Mouse (Mus musculus): ENCODE measurements around the gene Dennd4b. TPM values are rescaled to one million over a fixed set of nuclear protein-coding genes. Genes with fewer than 3 reads are reported as not detected.
A peak's percentile ranks its signal among the peaks of the same experiment; 100 is the strongest.
"Not testable (repeated sequence)": the region's sequence is repeated elsewhere in the genome, so short reads cannot be mapped to it uniquely, and the experiment has no call there.

Gene Dennd4b
- polyA plus RNA-seq, 1 experiment from 2014 or later: 6.7 TPM

DNA sequence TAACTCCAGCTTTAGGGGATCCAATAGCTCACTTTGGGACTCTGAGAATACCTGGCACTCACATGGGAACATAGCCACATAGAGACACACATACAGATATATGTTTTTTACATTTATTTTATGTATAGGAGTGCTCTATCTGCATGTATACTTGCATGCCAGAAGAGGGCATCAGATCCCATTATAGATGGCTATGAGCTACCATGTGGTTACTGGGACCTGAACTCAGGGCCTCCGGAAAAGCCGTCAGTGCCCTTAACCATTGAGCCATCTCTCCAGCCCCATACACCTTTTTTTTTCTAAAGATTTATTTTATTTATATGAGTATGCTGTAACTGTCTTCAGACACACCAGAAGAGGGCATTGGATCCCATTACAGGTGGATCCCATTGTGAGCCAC, 19.2 kb downstream of the Dennd4b start:
- Histone ChIP-seq H3K27me3 (replicated peaks; ENCODE audit: control insufficient read depth, insufficient read depth, low read length) (no peaks in the 10 kb centered on the region), H3K36me3 (ENCODE audit: control insufficient read depth, insufficient read depth) (peaks cover 4% of the 10 kb centered on the region; the same call in 1 of the 2 replicates), H3K9me3 (ENCODE audit: control insufficient read depth, low read length) (no peaks in the 10 kb centered on the region), H3K27ac (ENCODE audit: low read length) (no peak overlapping the region), H3K4me3 (replicated peaks; ENCODE audit: low read length) (no peak overlapping the region), H3K9ac (replicated peaks; ENCODE audit: low read depth, low read length) (no peak overlapping the region), H3K4me2 (ENCODE audit: low read length) (no peak overlapping the region), H3K4me1 (replicated peaks; ENCODE audit: control insufficient read depth, insufficient read depth, low read length) (no peaks in the 10 kb centered on the region)
- 100% methylated on average over 2 of the region's 2 CpGs for WGBS
- no peak for ATAC-seq

DNA sequence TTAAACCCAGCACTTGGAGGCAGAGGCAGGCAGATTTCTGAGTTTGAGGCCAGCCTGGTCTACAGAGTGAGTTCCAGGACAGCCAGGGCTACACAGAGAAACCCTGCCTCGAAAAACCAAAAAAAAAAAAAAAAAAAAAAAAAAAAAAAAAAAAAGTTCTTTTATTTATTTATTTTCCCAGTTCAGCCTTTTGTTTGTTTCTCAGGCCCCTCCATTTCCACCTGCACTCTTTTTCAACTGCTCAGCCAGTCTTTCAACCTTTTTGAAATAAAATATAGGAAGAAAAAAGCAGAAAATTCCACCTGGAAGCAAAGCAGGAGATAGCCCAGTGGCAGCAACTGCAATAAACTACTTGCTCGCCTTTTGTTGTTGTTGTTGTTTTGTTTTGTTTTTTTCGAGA, 24.4 kb downstream of the Dennd4b start:
- H3K9ac ChIP-seq (replicated peaks; ENCODE audit: low read depth, low read length); H3K9me3 ChIP-seq (ENCODE audit: control insufficient read depth, low read length); H3K27me3 ChIP-seq (replicated peaks; ENCODE audit: control insufficient read depth, insufficient read depth, low read length); H3K27ac ChIP-seq (ENCODE audit: low read length); H3K36me3 ChIP-seq (ENCODE audit: control insufficient read depth, insufficient read depth); H3K4me1 ChIP-seq (replicated peaks; ENCODE audit: control insufficient read depth, insufficient read depth, low read length); ATAC-seq; H3K4me3 ChIP-seq (replicated peaks; ENCODE audit: low read length); H3K4me2 ChIP-seq (ENCODE audit: low read length): not testable (repeated sequence)
- WGBS: 81% methylated on average over 2 of the region's 3 CpGs

DNA sequence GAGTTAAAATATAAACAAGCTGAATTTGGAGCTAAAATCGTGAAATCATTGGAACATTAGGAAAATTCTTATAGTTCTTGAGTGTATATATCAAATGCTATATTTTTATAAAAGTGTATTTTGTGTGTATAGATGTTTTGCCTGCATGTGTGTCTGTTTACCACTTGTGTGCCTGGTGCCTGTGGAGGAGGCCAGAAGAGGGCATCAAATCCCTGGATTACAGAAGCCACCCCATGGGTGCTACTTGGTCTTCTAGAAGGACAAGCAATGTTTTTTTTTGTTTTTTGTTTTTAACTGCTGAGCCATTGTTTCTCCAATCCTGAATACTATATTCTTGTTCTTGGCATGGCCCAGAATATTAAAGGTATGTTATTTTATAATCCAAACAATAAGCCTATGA, 25.6 kb downstream of the Dennd4b start:
- no peak for ATAC-seq
- Histone ChIP-seq H3K4me2 (ENCODE audit: low read length) (no peak overlapping the region), H3K27me3 (replicated peaks; ENCODE audit: control insufficient read depth, insufficient read depth, low read length) (no peaks in the 10 kb centered on the region), H3K9me3 (ENCODE audit: control insufficient read depth, low read length) (no peaks in the 10 kb centered on the region), H3K9ac (replicated peaks; ENCODE audit: low read depth, low read length) (no peak overlapping the region), H3K4me1 (replicated peaks; ENCODE audit: control insufficient read depth, insufficient read depth, low read length) (peaks cover 15% of the 10 kb centered on the region), H3K27ac (ENCODE audit: low read length) (no peak overlapping the region), H3K4me3 (replicated peaks; ENCODE audit: low read length) (no peak overlapping the region), H3K36me3 (ENCODE audit: control insufficient read depth, insufficient read depth) (no peaks in the 10 kb centered on the region)
- WGBS: 96% methylated on average over 1 of the region's 1 CpGs

DNA sequence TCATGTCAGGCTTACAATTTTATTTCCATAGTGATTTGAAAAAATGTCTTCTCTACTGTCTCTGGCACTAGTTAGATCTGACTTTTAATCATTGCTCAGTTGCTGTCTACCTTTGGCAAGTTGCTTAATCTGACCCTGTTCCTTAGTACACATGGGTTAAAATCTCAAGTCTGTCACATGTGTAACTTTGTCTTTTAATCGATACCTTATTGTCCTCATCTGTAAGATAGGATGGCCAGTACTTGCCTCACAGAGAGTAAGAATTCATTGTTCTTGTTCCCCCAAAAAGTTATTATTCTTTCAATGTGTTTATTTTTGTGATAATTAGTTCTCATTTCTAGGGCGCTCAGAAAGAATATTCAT, 27.0 kb downstream of the Dennd4b start:
- no peak for ATAC-seq
- Histone ChIP-seq H3K27ac (ENCODE audit: low read length) (peak overlapping the region; percentile 98), H3K4me3 (replicated peaks; ENCODE audit: low read length) (peak overlapping the region; percentile 71), H3K9me3 (ENCODE audit: control insufficient read depth, low read length) (no peaks in the 10 kb centered on the region), H3K4me1 (replicated peaks; ENCODE audit: control insufficient read depth, insufficient read depth, low read length) (peaks cover 15% of the 10 kb centered on the region), H3K4me2 (ENCODE audit: low read length) (peak overlapping the region; percentile 65), H3K36me3 (ENCODE audit: control insufficient read depth, insufficient read depth) (no peaks in the 10 kb centered on the region), H3K9ac (replicated peaks; ENCODE audit: low read depth, low read length) (peak overlapping the region; percentile 86), H3K27me3 (replicated peaks; ENCODE audit: control insufficient read depth, insufficient read depth, low read length) (no peaks in the 10 kb centered on the region)
- WGBS: 39% methylated on average over 2 of the region's 2 CpGs

DNA sequence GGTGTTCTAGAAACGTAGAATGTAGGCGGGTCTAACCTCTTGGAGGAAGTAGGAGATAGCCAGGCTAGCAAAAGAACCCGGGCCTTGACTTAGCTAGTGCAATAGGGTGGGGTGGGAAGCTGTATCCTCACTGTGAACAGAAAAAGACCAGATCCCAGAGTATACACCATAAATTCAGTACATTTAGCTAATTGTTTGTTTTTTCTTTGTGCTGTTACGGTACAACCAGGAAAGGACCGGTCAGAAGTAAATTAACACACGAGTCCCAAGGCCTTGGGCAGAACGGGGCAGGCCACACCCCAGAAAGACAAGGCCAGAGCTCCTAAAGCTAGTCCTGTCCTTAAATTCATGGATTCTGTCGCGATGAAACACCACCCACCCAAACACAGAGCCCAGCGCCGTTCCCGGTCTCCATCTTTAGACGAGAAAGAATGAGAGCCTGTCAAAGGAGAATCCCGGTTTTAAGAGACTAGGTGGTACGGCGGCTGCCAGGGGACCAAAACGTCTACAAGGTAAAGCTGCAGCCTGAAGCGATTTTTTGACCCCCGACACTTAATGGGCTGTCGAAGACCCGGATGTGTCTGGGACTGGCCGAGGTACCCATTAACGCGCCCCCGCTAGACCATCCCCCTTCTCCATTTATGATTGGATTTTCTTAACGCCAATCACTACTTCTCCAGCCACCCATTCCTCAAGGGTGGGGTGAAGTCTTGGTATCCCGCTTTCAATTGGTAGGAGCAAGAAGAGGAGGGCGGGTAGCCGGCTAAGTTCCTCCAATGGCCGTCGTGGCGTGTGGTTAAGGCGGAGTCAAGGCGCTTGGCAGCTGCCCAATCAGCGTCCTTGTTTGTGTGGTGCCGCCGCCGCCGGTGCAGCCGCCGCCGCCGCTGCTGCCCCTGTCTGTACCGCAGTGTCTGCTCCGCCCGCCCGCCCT, 27.6 kb downstream of the Dennd4b start, which contains the start of gene Gatad2b:
Gene Gatad2b (plus strand): TSS at position 834 of the 931 bp plus-strand sequence.
- Histone ChIP-seq H3K4me2 (ENCODE audit: low read length) (peak within 1 kb of the TSS; percentile 77), H3K4me1 (replicated peaks; ENCODE audit: control insufficient read depth, insufficient read depth, low read length) (peaks cover 15% of the 10 kb centered on the region), H3K9ac (replicated peaks; ENCODE audit: low read depth, low read length) (peak within 1 kb of the TSS; percentile 86), H3K4me3 (replicated peaks; ENCODE audit: low read length) (peak within 1 kb of the TSS; percentile 71), H3K27ac (ENCODE audit: low read length) (peak within 1 kb of the TSS; percentile 98), H3K36me3 (ENCODE audit: control insufficient read depth, insufficient read depth) (no peaks in the 10 kb centered on the region), H3K27me3 (replicated peaks; ENCODE audit: control insufficient read depth, insufficient read depth, low read length) (no peaks in the 10 kb centered on the region), H3K9me3 (ENCODE audit: control insufficient read depth, low read length) (no peaks in the 10 kb centered on the region)
- WGBS: under 1% methylated on average over 40 of the region's 47 CpGs
- peak; percentile 98 for ATAC-seq

DNA sequence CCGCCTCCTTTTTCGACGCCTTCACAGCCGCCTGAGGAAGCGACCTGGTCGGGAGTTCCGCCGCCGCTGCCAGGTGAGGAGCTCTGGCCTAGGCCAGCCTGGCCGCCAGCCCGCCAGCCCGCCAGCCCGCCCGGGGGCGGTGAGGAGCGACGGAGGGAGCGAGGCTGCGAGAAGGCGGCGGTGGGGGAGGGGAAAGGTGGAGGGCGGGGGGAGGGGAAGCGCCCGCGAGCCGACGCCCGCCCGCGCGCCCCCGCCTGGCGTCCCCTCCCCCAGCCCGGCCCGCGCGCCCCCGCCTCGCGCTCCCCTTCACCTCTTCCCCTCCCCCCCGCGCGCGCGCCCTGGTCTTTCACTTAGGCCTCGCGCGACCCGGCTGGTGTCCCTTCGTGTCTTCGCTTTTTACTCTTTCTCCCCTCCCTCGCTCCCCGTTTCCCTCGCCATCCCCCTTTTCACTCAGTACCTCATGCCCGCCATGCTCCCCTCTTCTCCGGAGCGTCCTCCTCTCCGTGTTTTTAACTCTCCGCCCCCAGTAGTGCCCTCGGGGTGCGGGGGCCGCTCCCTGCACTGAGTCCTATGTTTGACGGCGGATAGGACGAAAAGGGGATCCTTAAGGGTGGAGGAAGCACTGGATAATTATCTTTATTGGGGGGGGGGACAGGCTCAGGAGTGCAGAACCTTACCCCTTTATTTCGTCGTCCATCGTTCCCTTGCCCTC, 28.5 kb downstream of the Dennd4b start:
- Histone ChIP-seq H3K4me2 (ENCODE audit: low read length) (peak overlapping the region; percentile 77), H3K9ac (replicated peaks; ENCODE audit: low read depth, low read length) (peak overlapping the region; percentile 85)
- WGBS: under 1% methylated on average over 25 of the region's 68 CpGs

DNA sequence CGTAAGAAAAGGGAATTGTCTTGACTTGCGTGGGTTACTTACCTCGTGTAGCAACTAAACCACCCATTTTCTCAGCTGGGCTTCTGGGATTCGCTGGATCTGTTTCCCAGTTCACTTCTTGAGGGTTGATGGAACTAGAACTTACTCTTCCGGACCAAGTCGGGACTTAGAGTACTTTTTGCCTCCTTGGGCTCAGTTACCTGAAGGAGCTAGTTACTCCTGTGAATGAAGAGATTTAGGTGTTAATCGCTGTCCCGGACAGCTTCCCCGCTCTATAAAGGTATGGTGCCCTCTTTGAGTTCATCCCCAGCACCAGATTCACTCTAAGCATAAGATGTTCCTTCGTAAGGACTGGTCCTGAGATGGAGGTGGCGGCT, 29.1 kb downstream of the Dennd4b start:
- H3K27me3 ChIP-seq (replicated peaks; ENCODE audit: control insufficient read depth, insufficient read depth, low read length): no peaks in the 10 kb centered on the region
- no peak for ATAC-seq
- H3K4me2 ChIP-seq (ENCODE audit: low read length): peak overlapping the region; percentile 77
- no peak overlapping the region for H3K27ac ChIP-seq (ENCODE audit: low read length)
- peak overlapping the region; percentile 85 for H3K9ac ChIP-seq (replicated peaks; ENCODE audit: low read depth, low read length)
- H3K4me1 ChIP-seq (replicated peaks; ENCODE audit: control insufficient read depth, insufficient read depth, low read length): peaks cover 15% of the 10 kb centered on the region
- H3K4me3 ChIP-seq (replicated peaks; ENCODE audit: low read length): peak overlapping the region; percentile 71
- WGBS: 1% methylated on average over 11 of the region's 11 CpGs
- no peaks in the 10 kb centered on the region for H3K9me3 ChIP-seq (ENCODE audit: control insufficient read depth, low read length)
- H3K36me3 ChIP-seq (ENCODE audit: control insufficient read depth, insufficient read depth): no peaks in the 10 kb centered on the region

More for the DNA sequence above, 28.5 kb downstream of the Dennd4b start:
- H3K27me3 ChIP-seq (replicated peaks; ENCODE audit: control insufficient read depth, insufficient read depth, low read length): no peaks in the 10 kb centered on the region
- H3K9me3 ChIP-seq (ENCODE audit: control insufficient read depth, low read length): no peaks in the 10 kb centered on the region
- peak overlapping the region; percentile 71 for H3K4me3 ChIP-seq (replicated peaks; ENCODE audit: low read length)
- peak; percentile 23 for ATAC-seq
- peak overlapping the region; percentile 96 for H3K27ac ChIP-seq (ENCODE audit: low read length)
- H3K36me3 ChIP-seq (ENCODE audit: control insufficient read depth, insufficient read depth): no peaks in the 10 kb centered on the region
- H3K4me1 ChIP-seq (replicated peaks; ENCODE audit: control insufficient read depth, insufficient read depth, low read length): peaks cover 15% of the 10 kb centered on the region

DNA sequence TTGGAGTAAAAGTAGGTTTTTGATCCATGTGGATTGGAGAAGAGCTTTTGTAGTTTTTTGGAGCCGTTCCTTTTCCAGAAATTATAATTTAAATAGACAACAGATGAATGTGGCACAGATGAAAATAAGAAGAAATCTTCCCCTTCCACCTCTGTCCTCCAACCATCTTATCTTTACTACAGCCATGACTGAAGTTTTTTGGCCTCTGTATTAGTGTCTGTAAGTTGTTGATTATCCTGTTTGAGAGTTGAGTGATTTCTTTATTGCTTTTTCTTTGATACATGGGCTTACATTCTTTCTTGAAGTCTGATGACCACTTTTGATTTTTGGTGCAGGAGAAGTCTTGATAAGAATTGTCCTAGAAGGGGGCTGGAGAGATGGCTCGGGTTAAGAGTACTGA, 29.7 kb downstream of the Dennd4b start:
- Histone ChIP-seq H3K9me3 (ENCODE audit: control insufficient read depth, low read length) (no peaks in the 10 kb centered on the region), H3K4me3 (replicated peaks; ENCODE audit: low read length) (peak overlapping the region; percentile 71), H3K27ac (ENCODE audit: low read length) (no peak overlapping the region), H3K4me2 (ENCODE audit: low read length) (peak overlapping the region; percentile 77), H3K9ac (replicated peaks; ENCODE audit: low read depth, low read length) (no peak overlapping the region), H3K36me3 (ENCODE audit: control insufficient read depth, insufficient read depth) (no peaks in the 10 kb centered on the region), H3K27me3 (replicated peaks; ENCODE audit: control insufficient read depth, insufficient read depth, low read length) (no peaks in the 10 kb centered on the region), H3K4me1 (replicated peaks; ENCODE audit: control insufficient read depth, insufficient read depth, low read length) (peaks cover 15% of the 10 kb centered on the region)
- no peak for ATAC-seq
- WGBS: 72% methylated on average over 2 of the region's 2 CpGs

DNA sequence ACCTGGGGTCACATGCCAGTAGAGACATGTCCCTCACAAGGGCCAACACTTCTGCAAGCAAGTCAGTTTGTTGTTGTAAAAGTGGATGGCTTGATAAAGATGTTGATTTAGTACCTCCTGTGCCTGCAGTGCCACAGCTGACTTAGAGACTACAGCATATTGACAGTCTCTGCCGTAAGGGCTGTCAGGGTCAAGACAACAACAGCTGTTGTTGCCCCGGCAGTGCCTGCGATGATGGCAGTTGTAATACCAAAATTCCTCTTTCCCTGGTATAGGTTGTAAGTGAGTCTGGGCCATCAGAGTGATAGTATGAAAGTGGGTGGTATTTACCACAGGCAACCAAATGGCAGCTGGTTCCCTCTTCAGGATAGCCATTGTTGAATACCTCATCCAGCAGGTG, 40.8 kb downstream of the Dennd4b start:
- Histone ChIP-seq H3K9ac (replicated peaks; ENCODE audit: low read depth, low read length) (no peak overlapping the region), H3K27me3 (replicated peaks; ENCODE audit: control insufficient read depth, insufficient read depth, low read length) (no peaks in the 10 kb centered on the region), H3K9me3 (ENCODE audit: control insufficient read depth, low read length) (no peaks in the 10 kb centered on the region), H3K4me2 (ENCODE audit: low read length) (no peak overlapping the region), H3K4me1 (replicated peaks; ENCODE audit: control insufficient read depth, insufficient read depth, low read length) (0 out of 2 replicates have a peak, but pooled peaks cover 3% of the 10 kb centered on the region), H3K27ac (ENCODE audit: low read length) (no peak overlapping the region), H3K36me3 (ENCODE audit: control insufficient read depth, insufficient read depth) (no peaks in the 10 kb centered on the region), H3K4me3 (replicated peaks; ENCODE audit: low read length) (no peak overlapping the region)
- ATAC-seq: no peak
- WGBS: 74% methylated on average over 3 of the region's 3 CpGs

All from forebrain, embryonic 16.5 days (tissue).